Mouse (Mus musculus): ENCODE data around the gene Ezh1. TPM values are rescaled to one million over a fixed set of nuclear protein-coding genes. Genes with fewer than 3 reads are reported as not detected.

The Ezh1 gene
- total RNA-seq, 2 experiments from 2014 or later = 20.5 to 22.5 TPM

GRCm38 (mm10) chr11:101248258-101248994, 22.2 kb upstream of the Ezh1 start:
- DNase-seq = peak; percentile 76 to 81
- intact Hi-C loops (cut with DNase I) = loop anchor here (1.0 kb wide), 2 partner anchors 22 to 36 kb away; partner anchors contain the start of gene Ezh1

- intact Hi-C loops (cut with DNase I) = loop anchor here (1.0 to 2.0 kb wide), 3 partner anchors 17 to 35 kb away; partner anchors contain the start of gene Ezh1
- no peak for DNase-seq
These were observed 21.3 kb upstream of the Ezh1 start for GRCm38 (mm10) chr11:101247521-101248030.

GRCm38 (mm10) chr11:101246702-101247012, 20.4 kb upstream of the Ezh1 start:
- intact Hi-C loops (cut with DNase I) = loop anchor here (2.0 kb wide), 1 partner anchor 16 kb away; no protein-coding TSS in a partner anchor
- no peak for DNase-seq

- intact Hi-C loops (cut with DNase I) = loop anchor here (2.0 kb wide), 1 partner anchor 15 kb away; no protein-coding TSS in a partner anchor
- DNase-seq = peak; percentile 73 to 74
These were observed 19.8 kb upstream of the Ezh1 start, which contains the start of gene Ramp2 for GRCm38 (mm10) chr11:101245855-101246701. TSS of gene Ramp2 (plus strand) at chr11:101246028.

- intact Hi-C loops (cut with DNase I) = no loop called here
These were observed 18.8 kb upstream of the Ezh1 start for GRCm38 (mm10) chr11:101245071-101245470.

GRCm38 (mm10) chr11:101238071-101238647, 11.9 kb upstream of the Ezh1 start:
- intact Hi-C loops (cut with DNase I) = no loop called here
- peak; percentile 60 to 65 for DNase-seq

More at GRCm38 (mm10) chr11:101245071-101245470, 18.8 kb upstream of the Ezh1 start:
- DNase-seq = peak; percentile 69 to 73

- intact Hi-C loops (cut with DNase I) = no loop called here
- DNase-seq = no peak
These were observed 10.5 kb upstream of the Ezh1 start for GRCm38 (mm10) chr11:101236782-101237181.

GRCm38 (mm10) chr11:101235429-101235828, 9.2 kb upstream of the Ezh1 start:
- intact Hi-C loops (cut with DNase I) = no loop called here
- DNase-seq = no peak

- no peak for DNase-seq
- intact Hi-C loops (cut with DNase I) = no loop called here
These were observed 7.9 kb upstream of the Ezh1 start for GRCm38 (mm10) chr11:101234124-101234523.

GRCm38 (mm10) chr11:101233240-101233639, 7.0 kb upstream of the Ezh1 start:
- intact Hi-C loops (cut with DNase I) = no loop called here

GRCm38 (mm10) chr11:101232010-101232839, 6.0 kb upstream of the Ezh1 start:
- DNase-seq = peak; percentile 75 to 78
- intact Hi-C loops (cut with DNase I) = no loop called here

More at GRCm38 (mm10) chr11:101233240-101233639, 7.0 kb upstream of the Ezh1 start:
- no peak for DNase-seq

- intact Hi-C loops (cut with DNase I) = loop anchor here (2.0 kb wide), 1 partner anchor 16 kb away; the partner anchor contains the start of gene Ramp2
- DNase-seq = peak; percentile 84 to 85
These were observed 5.0 kb upstream of the Ezh1 start for GRCm38 (mm10) chr11:101230991-101231871.

GRCm38 (mm10) chr11:101230526-101230925, 4.3 kb upstream of the Ezh1 start:
- intact Hi-C loops (cut with DNase I) = loop anchor here (2.0 kb wide), 1 partner anchor 16 kb away; the partner anchor contains the start of gene Ramp2
- DNase-seq = no peak

- intact Hi-C loops (cut with DNase I) = loop anchor here (2.0 kb wide), 1 partner anchor 17 kb away; the partner anchor contains the start of gene Ramp2
- DNase-seq = peak; percentile 64 to 65
These were observed 3.8 kb upstream of the Ezh1 start for GRCm38 (mm10) chr11:101230061-101230511.

GRCm38 (mm10) chr11:101229361-101229900, 3.2 kb upstream of the Ezh1 start:
- intact Hi-C loops (cut with DNase I) = no loop called here
- peak; percentile 36 to 52 for DNase-seq

GRCm38 (mm10) chr11:101225331-101226064, 765 bp downstream of the Ezh1 start:
- DNase-seq = peak in 1 of 2 experiments; percentile 14
- intact Hi-C loops (cut with DNase I) = loop anchor here (1.0 kb wide), 1 partner anchor 23 kb away; no protein-coding TSS in a partner anchor

GRCm38 (mm10) chr11:101224337-101224736, 1.9 kb downstream of the Ezh1 start:
- no peak for DNase-seq
- intact Hi-C loops (cut with DNase I) = no loop called here

Measured in heart, postnatal 10 days (tissue).